In genomic region chr4:141746578-141747346, GRCm38 (mm10) we compare ENCODE assay signal across 15 mouse cellular contexts. TPM values are rescaled to one million over a fixed set of nuclear protein-coding genes. Genes with fewer than 3 reads are reported as not detected.
DNase-seq lines count a peak whose midpoint lies in the region; ATAC-seq and TF ChIP-seq lines count a peak whose summit lies in the region.
"Had no signal": no experiment of that assay in that cellular context is flagged by ENCODE, and none has a peak within 500 bp of the region (broad histone marks: within the 10 kb centered on the region; RNA-seq: fewer than 3 reads in every experiment).

TSS of gene Agmat (plus strand) at chr4:141746672.

- no peak within 1 kb of the TSS for H3K4me2 ChIP-seq in kidney, postnatal 0 days (ENCODE audit: low read length)
- H3K4me2 ChIP-seq: forebrain, embryonic 12.5 days; neural tube, embryonic 13.5 days had no signal

- H3K27me3 ChIP-seq in liver, adult 2 months (ENCODE audit: control insufficient read depth, insufficient read depth, low read length): no peaks in the 10 kb centered on the region
- no peaks in the 10 kb centered on the region for H3K27me3 ChIP-seq in kidney, postnatal 0 days (ENCODE audit: insufficient read depth, low read length)
- no peaks in the 10 kb centered on the region for H3K27me3 ChIP-seq in small intestine, adult 2 months (ENCODE audit: control insufficient read depth, insufficient read depth, low read length)
- H3K27me3 ChIP-seq: CH12.LX; neural tube, embryonic 13.5 days had no signal

- peaks cover 13% of the 10 kb centered on the region; the same call in 1 of the 2 replicates for H3K79me2 ChIP-seq in liver, adult 2 months (ENCODE audit: control insufficient read depth, insufficient read depth, low read length)

- H3K4me3 ChIP-seq in liver, adult 2 months (ENCODE audit: insufficient read depth, low read depth, low read length): peak within 1 kb of the TSS; percentile 89
- no peak within 1 kb of the TSS for H3K4me3 ChIP-seq in kidney, postnatal 0 days (replicated peaks; ENCODE audit: low read depth, low read length)
- peak within 1 kb of the TSS; percentile 64 for H3K4me3 ChIP-seq in small intestine, adult 2 months (ENCODE audit: low read depth, low read length)
- H3K4me3 ChIP-seq: forebrain, embryonic 12.5 days; midbrain, embryonic 10.5 days; neural tube, embryonic 13.5 days had no signal

- H3K27ac ChIP-seq in liver, adult 2 months (replicated peaks; ENCODE audit: insufficient read depth, low read depth, low read length): peak within 1 kb of the TSS; percentile 99
- no peak within 1 kb of the TSS for H3K27ac ChIP-seq in kidney, postnatal 0 days
- H3K27ac ChIP-seq in small intestine, adult 2 months (ENCODE audit: insufficient read depth, low read depth, low read length): peak within 1 kb of the TSS; percentile 3; the same call in 1 of the 2 replicates
- H3K27ac ChIP-seq: forebrain, embryonic 12.5 days; midbrain, embryonic 10.5 days; neural tube, embryonic 13.5 days had no signal

- H3K9ac ChIP-seq in liver, adult 2 months (ENCODE audit: low read depth, low read length): peak within 1 kb of the TSS; percentile 91
- H3K9ac ChIP-seq in kidney, postnatal 0 days (ENCODE audit: low read depth, low read length): 0 out of 2 replicates have a peak within 1 kb of the TSS, but pooled peaks have one; percentile 18
- H3K9ac ChIP-seq: forebrain, embryonic 12.5 days; neural tube, embryonic 13.5 days had no signal

- no peak for TF ChIP-seq CTCF in liver, adult 2 months (IDR thresholded peaks at IDR 0.05; ENCODE audit: low read depth, low read length)
- no peak for TF ChIP-seq CTCF in kidney, postnatal 0 days (IDR thresholded peaks at IDR 0.05; ENCODE audit: low read depth)
- TF ChIP-seq CTCF in small intestine, adult 2 months (IDR thresholded peaks at IDR 0.05; ENCODE audit: extremely low read depth, insufficient read length, insufficient replicate concordance, low read depth, low read length): no peak

- H3K9me3 ChIP-seq in kidney, postnatal 0 days (replicated peaks; ENCODE audit: low read length): no peaks in the 10 kb centered on the region
- H3K9me3 ChIP-seq: forebrain, embryonic 12.5 days; midbrain, embryonic 10.5 days; neural tube, embryonic 13.5 days had no signal

- no peaks in the 10 kb centered on the region for H3K36me3 ChIP-seq in liver, adult 2 months (ENCODE audit: control insufficient read depth, insufficient read depth, low read length)
- H3K36me3 ChIP-seq in kidney, postnatal 0 days (ENCODE audit: insufficient read depth, low read length): no peaks in the 10 kb centered on the region
- H3K36me3 ChIP-seq in small intestine, adult 2 months (ENCODE audit: control insufficient read depth, insufficient read depth, low read length): no peaks in the 10 kb centered on the region
- H3K36me3 ChIP-seq: forebrain, embryonic 12.5 days; midbrain, embryonic 10.5 days; neural tube, embryonic 13.5 days had no signal

- 12% methylated on average over 25 of the region's 25 CpGs for WGBS in liver, adult 2 months
- WGBS in kidney, postnatal 0 days: 19% methylated on average over 25 of the region's 25 CpGs
- WGBS in small intestine, adult 2 months: 12% methylated on average over 25 of the region's 25 CpGs

- ATAC-seq in kidney, postnatal 0 days (replicated peaks; ENCODE audit: low FRiP score, low read depth): no peak

- TF ChIP-seq POLR2A in liver, adult 2 months (IDR thresholded peaks at IDR 0.05; ENCODE audit: extremely low read depth, insufficient read depth, low read length): peak; percentile 70; the same call in 1 of the 2 replicates
- TF ChIP-seq POLR2A in small intestine, adult 2 months (IDR thresholded peaks at IDR 0.05; ENCODE audit: low read depth, low read length): no peak

- peaks cover 22% of the 10 kb centered on the region for H3K4me1 ChIP-seq in liver, adult 2 months (ENCODE audit: control insufficient read depth, insufficient read depth, low read length)
- 0 out of 2 replicates have a peak, but pooled peaks cover 4% of the 10 kb centered on the region for H3K4me1 ChIP-seq in kidney, postnatal 0 days (replicated peaks; ENCODE audit: insufficient read depth, low read length)
- peaks cover 12% of the 10 kb centered on the region for H3K4me1 ChIP-seq in small intestine, adult 2 months (ENCODE audit: control insufficient read depth, insufficient read depth, insufficient read length, low read length)
- H3K4me1 ChIP-seq: forebrain, embryonic 12.5 days had no signal

- peak; percentile 81 for DNase-seq in liver, adult 2 months (ENCODE audit: extremely low read depth, low read depth, low spot score)
- no peak for DNase-seq in liver
- DNase-seq in adrenal gland, postnatal 36 days: no peak
- DNase-seq in kidney, postnatal 0 days (ENCODE audit: low spot score): no peak
- DNase-seq in spleen, postnatal 36 days (ENCODE audit: low spot score in 2 of 2): no peak
- DNase-seq in gastrocnemius, adult 18-20 months (ENCODE audit: low spot score): no peak
- DNase-seq: cerebellum, adult 9-10 months; gastrocnemius, postnatal 25 days; heart, postnatal 36 days; thymus, postnatal 4 days had no signal

RNA-seq across cellular contexts. Expression of gene Agmat, which starts in this region (rescaled TPM):
- 164 and 180 TPM in 2 replicates for total RNA-seq in liver, adult 2 months (2014; rRNA removed)
- 453 and 487 TPM in 2 replicates for polyA plus RNA-seq in liver, adult 2 months (2012; rRNA removed)
- 10 to 100 TPM; 35.7 to 41.3 TPM for total RNA-seq in adrenal gland, postnatal 36 days (2021)
- polyA plus RNA-seq in kidney, postnatal 0 days (2015; fragmentation: Nextera tagmentation; extraction: Ambion mirVana): 1.4 and 1.8 TPM in 2 replicates
- polyA plus RNA-seq in small intestine, adult 2 months (2012; rRNA removed): 13.3 and 19.0 TPM in 2 replicates
- not detected for total RNA-seq in gastrocnemius, adult 18-20 months (2021)
- total RNA-seq: CH12.LX had no signal
- polyA plus RNA-seq: forebrain, embryonic 12.5 days; midbrain, embryonic 10.5 days; neural tube, embryonic 13.5 days had no signal

Comparison
In these comparisons a context has a peak if more than half of its experiments do, and no peak if none do; other contexts are left out.
1. RNA of gene Agmat (total RNA-seq): 164 to 180 TPM in liver, adult 2 months and 35.7 to 41.3 TPM in adrenal gland, postnatal 36 days; not detected in gastrocnemius, adult 18-20 months; every median in the first group is over 10 times any median in the second.
2. RNA of gene Agmat (polyA plus RNA-seq): 453 to 487 TPM in liver, adult 2 months; 13.3 to 19.0 TPM in small intestine, adult 2 months and 1.4 to 1.8 TPM in kidney, postnatal 0 days; every median in the first group is over 10 times any median in the second.